Mouse (Mus musculus): ENCODE measurements around the gene Col4a2.

Gene Col4a2

DNA sequence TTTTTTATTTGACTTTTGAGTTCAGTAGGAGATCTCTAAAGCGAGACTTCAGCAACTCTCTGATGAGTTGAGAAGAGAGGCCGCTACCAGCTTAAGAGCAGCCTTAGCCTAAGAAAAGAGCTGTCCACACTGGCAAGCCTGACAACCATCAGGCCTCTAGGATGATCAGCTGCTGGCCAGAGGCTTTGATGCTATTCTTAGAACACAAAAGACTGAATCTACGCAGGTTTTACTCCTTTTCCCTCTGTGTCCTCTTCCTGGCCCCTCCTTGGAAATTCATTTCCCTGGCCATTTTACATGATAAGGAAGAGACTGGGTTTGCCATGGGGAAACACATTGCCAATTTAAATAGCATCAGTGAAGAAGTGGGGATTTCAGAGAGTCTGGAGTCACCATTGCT is 70.8 kb downstream of the Col4a2 start:
- no peak for DNase-seq (ENCODE audit: low spot score)

DNA sequence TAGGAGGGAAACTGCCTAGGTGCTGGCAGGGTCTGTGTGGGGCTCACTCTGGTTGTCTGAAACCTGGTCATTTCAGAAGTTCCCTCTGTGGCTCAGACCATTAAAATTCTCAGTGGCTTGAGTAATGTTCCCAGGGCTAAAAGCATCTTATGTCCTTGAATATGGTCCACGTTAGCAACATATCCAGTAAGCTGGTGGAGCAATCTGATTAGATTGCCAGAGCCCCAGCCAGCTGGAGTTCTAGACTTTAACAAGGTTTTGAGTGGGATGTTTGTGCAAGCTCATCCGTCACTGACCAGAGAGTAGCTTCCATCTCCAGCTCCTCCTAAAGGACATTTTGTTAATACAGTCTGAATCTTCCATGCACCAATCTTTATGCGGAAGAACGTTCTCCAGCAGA is 72.2 kb downstream of the Col4a2 start:
- DNase-seq (ENCODE audit: low spot score), result no peak

DNA sequence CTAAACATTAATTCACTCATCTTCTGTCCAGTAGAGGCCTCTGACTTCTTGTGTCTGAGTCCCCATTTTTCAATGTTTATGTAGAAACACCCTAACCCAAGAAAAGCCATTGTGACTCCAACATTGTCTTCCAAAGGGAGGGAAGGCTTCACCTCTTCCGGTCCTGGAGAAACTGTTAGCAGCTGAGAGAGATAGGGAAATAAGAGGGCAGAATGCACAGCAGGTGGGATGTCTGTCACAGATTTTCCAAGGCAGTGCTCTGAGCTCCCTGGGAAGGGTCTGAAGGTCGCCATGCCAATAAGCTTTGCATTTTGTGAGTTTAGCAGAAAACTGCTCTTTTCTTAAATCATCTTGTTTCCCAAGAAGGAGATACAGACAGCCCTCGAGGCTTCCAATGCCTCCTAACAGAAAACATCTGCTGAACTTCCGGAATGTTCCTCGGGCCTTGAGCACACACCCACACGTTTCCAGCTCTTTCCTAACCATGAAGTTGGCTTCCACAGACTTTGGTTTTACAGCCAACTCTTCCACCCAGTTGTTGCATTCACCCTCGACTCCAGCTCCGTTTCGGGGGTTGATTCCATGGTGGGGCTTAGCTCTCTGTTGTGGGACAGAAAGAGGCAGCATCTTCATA is 72.8 kb downstream of the Col4a2 start:
- DNase-seq (ENCODE audit: low spot score), result no peak

DNA sequence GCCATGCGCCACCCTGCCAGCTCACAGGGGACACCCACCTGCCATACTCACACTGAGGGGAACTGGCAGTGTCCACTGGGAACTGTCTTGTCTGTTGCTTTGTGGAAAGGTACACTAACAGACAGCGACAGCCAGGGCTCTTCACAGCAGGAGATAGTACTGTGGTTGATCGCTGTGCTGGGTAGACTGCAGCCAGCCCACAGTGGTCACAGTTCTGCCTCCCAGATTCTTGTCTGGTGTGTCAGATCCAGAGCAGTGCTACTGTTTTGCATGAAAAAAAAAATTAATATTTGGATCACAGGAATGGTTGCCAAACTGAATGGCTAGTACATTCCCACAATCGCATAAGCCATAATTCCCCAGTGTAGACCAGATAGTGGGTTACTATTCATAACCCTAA is 74.7 kb downstream of the Col4a2 start:
- DNase-seq (ENCODE audit: low spot score), result no peak

GRCm38 (mm10) chr8:11389275-11390050 is 76.9 kb downstream of the Col4a2 start:
- DNase-seq (ENCODE audit: low spot score), result no peak

- peak; percentile 14 for DNase-seq (ENCODE audit: low spot score)
These were observed 80.1 kb downstream of the Col4a2 start for GRCm38 (mm10) chr8:11392739-11393138.

GRCm38 (mm10) chr8:11393161-11393560 is 80.6 kb downstream of the Col4a2 start:
- DNase-seq (ENCODE audit: low spot score), result no peak

- DNase-seq (ENCODE audit: low spot score), result no peak
These were observed 81.0 kb downstream of the Col4a2 start for GRCm38 (mm10) chr8:11393607-11394006.

GRCm38 (mm10) chr8:11394773-11395172 is 82.2 kb downstream of the Col4a2 start:
- DNase-seq (ENCODE audit: low spot score), result no peak

- no peak for DNase-seq (ENCODE audit: low spot score)
These were observed 83.0 kb downstream of the Col4a2 start for GRCm38 (mm10) chr8:11395601-11396000.

- DNase-seq (ENCODE audit: low spot score), result no peak
These were observed 83.5 kb downstream of the Col4a2 start for GRCm38 (mm10) chr8:11396111-11396510.

GRCm38 (mm10) chr8:11397126-11397525 is 84.5 kb downstream of the Col4a2 start:
- DNase-seq (ENCODE audit: low spot score), result no peak

GRCm38 (mm10) chr8:11399706-11400105 is 87.1 kb downstream of the Col4a2 start:
- no peak for DNase-seq (ENCODE audit: low spot score)

- DNase-seq (ENCODE audit: low spot score), result no peak
These were observed 87.6 kb downstream of the Col4a2 start for GRCm38 (mm10) chr8:11400244-11400643.

DNA sequence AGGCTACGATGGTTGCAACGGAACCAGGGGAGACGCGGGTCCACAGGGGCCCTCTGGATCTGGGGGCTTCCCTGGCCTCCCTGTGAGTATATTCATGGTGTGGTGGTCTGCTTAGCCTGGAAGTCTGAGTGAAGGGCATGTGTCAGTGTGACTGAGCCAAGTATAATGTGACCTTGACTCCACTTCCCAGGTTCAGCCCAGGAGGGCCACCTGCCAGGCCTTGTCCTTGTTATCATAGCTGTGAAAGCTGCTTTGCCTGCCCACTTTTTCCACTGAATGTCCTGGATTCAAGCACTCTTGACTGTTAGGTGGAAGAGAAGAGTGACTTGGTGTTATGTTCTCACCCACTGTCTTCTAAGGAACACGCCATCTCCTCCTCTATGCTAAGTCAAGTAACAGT is 88.6 kb downstream of the Col4a2 start:
- no peak for DNase-seq (ENCODE audit: low spot score)

GRCm38 (mm10) chr8:11402220-11402619 is 89.6 kb downstream of the Col4a2 start:
- no peak for DNase-seq (ENCODE audit: low spot score)

GRCm38 (mm10) chr8:11403813-11404212 is 91.2 kb downstream of the Col4a2 start:
- no peak for DNase-seq (ENCODE audit: low spot score)

DNA sequence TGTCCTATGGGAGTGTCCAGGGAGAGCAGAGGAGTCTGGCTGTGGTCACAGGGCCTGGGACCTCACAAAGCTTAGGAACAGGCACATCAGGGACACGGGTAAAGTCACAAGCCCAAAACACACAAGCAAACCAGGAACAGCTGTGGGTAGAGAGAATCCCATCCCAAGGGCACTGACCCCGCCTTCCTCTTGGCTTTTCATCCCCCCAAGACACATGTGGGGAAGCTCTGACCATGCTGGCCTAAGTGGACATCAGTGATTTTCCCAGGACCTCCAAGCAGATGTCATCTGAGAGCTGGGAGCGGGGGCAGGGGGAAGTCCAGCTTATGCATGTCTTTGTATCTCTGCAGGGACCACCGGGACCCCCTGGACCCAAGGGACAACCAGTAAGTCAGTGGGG is 92.0 kb downstream of the Col4a2 start:
- no peak for DNase-seq (ENCODE audit: low spot score)

- DNase-seq (ENCODE audit: low spot score), result no peak
These were observed 93.3 kb downstream of the Col4a2 start for GRCm38 (mm10) chr8:11405722-11406481.

DNA sequence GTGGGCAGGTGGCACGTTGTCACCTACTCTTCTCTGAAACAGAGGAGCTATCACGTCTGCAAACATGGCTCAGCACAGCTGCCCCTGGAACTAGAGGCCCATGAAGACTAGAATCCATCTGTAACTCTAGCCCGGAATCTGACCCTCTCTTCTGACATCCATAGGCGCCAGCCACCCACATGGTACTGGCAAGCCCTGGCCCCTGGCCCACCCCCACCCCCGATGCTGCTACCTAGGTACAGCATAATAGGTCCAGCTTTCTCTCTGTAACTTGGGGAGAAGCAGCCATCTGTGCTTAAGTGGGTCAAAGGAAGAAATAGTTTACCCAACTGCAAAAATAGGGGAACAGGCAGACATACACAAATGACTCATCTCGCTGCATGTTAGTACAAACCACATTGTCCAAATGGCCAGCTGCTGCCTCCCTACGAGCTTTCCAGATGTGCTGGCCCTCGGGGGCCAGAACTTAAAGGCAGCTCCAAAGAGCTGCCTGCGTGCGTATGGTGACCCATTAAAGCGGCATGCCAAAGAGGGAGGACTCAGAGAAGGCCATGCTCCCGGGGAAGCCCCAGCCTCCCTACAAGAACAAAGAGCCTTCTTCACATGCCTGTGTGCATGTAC is 99.0 kb downstream of the Col4a2 start:
- no peak for DNase-seq (ENCODE audit: low spot score)

- no peak for DNase-seq (ENCODE audit: low spot score)
These were observed 99.8 kb downstream of the Col4a2 start for GRCm38 (mm10) chr8:11412450-11412849.

GRCm38 (mm10) chr8:11414304-11414703 is 101.7 kb downstream of the Col4a2 start:
- DNase-seq (ENCODE audit: low spot score), result no peak

GRCm38 (mm10) chr8:11415089-11415488 is 102.5 kb downstream of the Col4a2 start:
- no peak for DNase-seq (ENCODE audit: low spot score)
